Mouse (Mus musculus) lung, postnatal 4 days (tissue): ENCODE results near the gene Cmpk1.
"Not testable (repeated sequence)": the region's sequence is repeated elsewhere in the genome, so short reads cannot be mapped to it uniquely, and the experiment has no call there.

Experiments used
- DNase-seq, 2 experiments: peaks; one replicate each; pipeline ENCODE4 v3.0.0; 2021

Cmpk1 gene

DNA sequence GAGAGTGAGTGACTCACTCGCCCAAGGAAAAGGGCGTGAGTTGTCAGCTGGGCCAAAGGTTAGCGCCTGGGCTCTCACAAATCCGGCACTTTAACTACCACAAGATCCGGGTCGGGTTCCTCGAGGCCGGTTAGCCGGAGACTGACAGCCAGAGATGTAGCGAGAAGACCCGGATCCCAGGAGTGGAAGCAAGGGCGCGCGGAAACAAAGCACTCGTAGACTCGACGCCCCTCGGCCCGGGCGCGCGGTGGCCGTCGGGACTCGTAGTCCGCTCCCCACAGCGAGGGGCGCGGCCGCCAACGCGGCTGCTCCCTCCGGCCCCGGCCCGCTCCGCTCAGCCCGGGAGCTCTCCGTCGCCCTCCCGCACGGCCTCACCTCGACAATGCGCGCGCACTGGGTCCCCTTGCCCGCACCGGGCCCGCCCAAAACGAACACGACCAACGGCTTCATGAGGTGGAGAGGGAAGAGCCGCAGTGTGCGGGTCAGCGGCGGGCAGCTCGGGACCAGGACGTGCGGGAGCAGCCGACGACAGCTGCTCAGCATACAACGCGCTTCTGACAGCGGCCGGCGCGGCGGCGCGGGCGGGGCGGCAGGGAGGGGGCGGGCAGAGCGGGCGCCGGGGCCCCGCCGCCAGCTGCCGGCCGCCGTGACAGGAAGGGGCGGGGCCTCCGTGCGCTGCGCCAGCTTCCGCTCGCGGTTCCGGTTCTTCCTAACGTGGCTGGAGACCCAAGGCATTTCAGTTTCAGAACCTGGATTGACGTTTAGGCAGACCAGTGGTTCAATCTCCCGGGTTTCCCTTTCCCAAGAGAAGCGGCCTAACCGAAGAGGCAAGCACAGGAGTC is at the start of gene Cmpk1:
Cmpk1 (minus strand) TSS at position 651 of the 842 bp plus-strand sequence.
- peak; percentile 90 to 92 for DNase-seq

DNA sequence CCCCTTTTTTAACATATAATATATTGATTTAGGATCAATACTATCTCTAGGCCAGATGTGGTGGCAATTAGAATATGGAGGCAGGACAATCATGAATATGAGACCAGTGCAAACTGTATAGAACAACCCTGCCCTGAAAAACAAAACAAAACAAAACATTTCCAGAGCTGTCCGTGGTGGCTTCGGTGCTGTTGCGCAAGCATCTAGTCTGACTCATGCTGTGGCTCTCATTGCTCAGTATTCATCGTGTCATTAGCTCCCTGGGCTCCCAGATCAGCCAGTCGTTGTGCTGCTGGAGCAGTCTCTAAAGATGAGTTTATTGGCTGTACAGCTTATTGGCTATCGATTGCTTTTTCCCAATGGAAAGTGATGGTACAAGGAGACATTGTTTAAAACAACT is 48.0 kb upstream of the Cmpk1 start:
- DNase-seq = no peak

DNA sequence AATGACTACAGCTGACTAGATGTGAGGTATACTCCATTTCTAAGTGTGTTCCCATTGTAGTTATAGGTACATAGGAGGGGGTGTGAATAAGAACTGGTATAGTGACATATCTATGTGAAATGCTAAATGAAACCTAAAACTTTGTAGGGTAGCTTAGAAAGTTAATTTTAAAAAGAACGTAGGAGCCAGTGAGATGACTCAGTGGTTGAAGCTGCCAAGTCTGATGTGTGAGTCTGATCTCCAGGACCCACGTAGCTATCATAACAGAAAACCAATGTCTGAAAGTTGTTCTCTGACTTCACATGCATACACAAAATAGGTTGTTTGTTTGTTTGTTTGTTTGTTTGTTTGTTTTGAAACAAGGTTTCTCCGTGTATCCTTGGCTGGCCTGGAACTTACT is 33.0 kb upstream of the Cmpk1 start:
- DNase-seq = no peak

DNA sequence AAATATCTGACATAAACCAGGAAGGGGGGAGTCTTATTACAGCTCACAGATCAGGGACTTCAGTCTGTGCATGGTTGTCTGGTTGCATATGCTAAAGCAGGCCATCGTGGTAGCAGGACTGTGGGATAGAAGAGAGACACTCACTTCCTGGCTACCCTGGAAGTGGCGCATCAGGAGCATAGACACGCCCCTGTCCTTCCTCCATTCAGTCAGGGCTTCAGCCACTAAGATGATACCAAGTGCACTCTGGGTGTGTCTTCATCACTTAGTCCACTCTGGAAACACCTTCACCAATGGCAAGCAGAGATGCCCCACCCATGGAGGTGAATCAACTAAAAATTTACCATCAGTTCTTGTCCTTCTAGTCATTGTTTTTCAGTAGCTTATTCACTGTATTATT is 27.2 kb upstream of the Cmpk1 start:
- no peak for DNase-seq

DNA sequence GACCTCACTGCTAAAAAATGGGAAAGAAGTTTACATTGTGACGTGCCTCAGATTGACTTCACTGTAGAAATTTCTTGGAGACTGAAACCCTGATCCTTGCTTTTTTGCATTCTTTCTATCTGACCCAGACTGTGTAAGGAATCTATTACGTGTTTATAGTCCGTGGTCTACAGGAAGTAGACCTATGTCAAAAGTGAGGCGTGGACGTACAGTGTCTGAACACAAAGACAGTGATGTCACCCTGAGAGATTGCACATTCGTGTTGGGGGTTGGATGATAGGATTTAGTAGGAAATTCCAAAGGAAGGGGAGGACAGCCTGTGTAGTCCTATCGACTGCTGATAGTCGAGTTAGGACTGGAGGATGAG is 13.4 kb upstream of the Cmpk1 start:
- DNase-seq = no peak

DNA sequence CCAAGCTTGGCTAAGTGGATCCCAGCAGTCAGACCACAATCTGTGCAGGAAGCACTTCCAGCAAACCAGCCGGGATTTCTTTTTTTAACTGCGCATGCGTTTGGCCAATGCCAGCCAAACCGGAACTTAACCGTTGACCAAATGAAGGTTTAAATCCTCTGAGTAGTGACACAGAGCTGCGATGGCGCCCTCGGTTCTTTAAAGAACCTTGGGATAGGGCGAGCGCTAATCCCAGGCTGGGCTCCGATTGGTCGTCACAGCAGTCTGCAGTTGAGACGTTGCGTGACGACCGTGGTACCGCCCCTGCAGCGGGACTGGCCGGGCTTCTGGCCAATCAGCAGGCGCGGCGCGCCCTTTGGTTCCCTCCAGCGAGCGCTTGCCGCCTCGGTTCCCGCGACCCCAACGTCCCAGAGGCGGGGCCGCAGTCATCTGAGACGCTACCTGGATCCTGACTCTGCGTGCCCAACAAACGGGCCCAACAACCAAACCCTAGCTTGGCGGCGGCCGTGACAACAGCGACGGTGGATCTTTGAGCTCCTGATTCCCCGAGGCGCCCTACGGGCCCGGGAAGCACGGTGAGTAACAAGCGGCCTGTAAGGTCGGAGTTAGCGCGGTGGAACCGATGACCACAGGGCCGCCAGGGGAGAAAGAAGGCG is 12.9 kb upstream of the Cmpk1 start, which contains the start of gene Stil:
Stil (plus strand) TSS at position 387 of the 656 bp plus-strand sequence.
- peak; percentile 97 to 98 for DNase-seq

DNA sequence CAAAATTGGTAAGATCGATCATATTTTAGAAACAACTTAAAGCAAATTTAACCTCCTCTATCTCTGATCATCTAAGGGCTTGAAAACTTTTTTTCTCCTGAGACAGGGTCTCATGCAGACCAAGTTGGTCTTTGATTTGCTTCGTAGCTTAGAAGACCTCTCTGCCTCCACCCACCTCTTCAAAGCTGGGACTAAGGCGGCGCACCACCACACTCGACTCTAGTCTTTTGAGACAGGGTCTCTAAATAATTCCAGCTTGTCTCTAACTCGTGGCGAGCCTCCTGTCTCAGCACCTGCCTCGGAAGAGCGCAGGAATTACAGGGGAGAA is 12.4 kb upstream of the Cmpk1 start:
- DNase-seq = no peak

DNA sequence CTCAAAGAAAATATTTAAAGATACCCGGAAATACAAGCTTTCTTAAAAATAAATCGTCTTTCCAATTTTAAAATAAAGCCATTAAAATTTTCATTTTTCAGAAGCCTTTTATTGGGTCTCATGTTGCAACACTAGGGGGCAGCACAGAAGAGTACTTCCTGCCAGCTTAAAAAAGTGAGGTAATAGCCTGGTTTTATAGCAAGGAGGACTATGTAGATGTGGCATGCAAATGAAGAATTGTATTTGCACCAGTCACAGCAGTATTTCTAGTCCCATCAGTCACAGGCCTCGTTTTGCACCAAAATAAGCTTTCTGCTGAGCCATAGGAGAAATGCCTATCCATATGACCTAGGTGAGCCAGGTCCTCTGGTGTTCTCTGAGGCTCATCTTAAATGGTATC is 10.0 kb upstream of the Cmpk1 start:
- DNase-seq = peak in 1 of 2 experiments; percentile 39

DNA sequence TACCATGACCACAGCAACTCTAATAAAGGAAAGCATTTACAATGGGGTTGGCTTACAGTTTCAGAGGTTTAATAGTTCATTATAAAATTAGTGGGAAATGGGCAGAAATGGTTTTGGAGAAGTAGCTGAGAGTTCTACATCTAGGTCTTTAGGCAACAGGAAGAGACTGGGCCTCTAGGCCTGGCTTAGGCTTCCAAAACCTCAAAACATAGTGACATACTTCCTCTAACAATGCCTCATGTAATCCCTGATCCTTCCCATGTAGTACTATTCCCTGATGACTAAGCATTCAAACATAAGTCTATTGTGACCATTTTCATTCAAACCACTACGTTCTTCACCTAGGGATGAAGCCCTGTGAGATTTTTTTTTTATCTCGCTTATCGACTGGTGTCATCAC is 7.2 kb upstream of the Cmpk1 start:
- DNase-seq = no peak

DNA sequence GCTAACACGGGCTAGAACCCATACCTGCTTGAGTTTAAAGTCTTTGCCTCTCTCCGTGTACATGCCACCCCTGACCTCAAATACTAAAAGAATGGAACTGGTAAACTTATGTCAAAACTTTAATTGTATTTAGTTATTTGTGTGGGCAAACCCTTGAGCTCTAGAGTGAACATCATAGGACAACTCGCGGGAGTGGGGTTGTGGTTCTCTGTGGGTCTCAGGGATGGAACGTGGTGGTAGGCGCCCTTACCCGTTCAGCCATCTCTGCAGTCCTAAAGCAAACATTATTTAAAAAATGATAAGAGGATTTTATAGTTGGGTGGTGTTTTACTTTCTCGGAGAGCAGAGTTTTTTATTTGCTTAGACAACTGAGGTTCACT is 840 bp downstream of the Cmpk1 start:
- peak in 1 of 2 experiments; percentile 9 for DNase-seq

DNA sequence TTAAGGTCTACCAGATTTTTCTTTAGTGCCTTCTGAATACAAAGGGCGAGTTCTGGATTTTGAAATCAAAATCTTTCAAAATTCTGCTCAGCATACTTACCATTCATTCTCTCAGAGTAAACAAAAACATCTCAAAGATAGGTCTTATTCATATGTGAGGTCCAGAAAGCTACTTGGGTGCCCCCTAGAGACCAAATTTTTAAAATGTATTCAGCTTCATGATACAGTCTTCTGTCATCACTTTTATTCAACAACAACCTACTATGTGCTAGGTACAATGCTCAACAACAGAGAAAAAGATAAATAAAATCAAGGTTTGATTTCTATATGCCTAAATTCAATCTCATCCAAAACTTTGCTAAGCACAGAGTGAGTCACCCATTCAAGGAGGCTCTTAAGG is 4.0 kb downstream of the Cmpk1 start:
- no peak for DNase-seq

DNA sequence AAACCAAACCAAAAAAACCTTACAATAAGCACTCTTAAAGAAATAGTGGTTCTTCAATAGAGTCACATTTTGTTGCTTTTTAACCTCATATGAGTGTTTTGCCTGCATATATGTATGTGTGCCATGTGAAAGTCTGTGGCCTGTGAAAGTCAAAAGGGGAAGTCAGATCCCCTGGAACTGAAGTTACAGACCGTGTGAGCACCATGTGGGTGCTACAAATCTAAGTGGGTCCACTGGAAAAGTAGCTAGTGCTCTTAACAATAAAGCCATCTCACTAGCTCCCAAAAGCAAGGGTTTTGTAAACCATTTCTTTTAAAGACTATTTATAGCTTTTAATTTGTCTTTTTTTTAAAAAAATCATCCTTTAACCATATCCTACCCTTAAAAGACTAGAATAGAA is 4.4 kb downstream of the Cmpk1 start:
- DNase-seq = no peak

DNA sequence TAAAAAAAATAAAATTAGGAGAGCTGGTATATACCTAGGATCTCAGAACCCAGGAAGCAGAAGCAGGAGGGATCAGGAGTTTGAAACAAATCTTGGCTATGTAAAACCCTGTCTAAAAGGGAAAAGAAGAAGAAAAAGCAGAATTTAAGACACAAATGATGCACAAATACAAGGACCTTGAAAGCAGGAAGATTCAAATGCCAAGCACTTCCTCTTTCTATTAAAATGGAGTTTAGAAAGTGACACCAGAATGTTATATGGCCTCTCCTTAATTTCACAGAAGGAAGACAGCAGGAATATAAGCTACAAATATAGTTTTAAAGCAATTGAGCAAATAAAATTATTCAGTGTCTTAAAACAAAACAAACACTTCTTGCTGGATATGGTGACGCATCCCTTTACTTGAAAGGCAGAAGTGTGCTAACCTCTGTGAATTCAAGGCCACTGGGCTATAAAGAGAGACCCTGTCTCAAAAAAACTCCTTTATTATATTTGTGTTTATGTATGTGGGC is 13.8 kb downstream of the Cmpk1 start:
- DNase-seq = no peak

DNA sequence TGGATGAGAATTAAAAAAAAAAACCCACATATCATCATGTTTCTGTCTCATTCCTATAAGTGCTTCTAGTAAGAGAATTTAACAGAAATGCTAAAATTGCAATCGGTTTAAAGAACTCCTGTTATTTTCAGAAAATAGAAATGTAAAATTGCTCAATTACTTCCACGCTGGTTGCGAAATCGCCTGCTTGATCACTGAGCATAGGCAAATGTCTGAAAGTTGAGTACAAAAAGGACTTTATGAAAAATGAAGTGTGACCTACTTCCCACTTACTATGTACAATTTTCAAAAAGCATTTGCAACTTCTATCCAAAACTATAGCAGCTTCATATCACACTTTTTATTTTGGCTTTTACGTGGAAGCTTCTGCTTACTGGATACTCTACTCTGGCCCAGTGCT is 16.3 kb downstream of the Cmpk1 start:
- no peak for DNase-seq

DNA sequence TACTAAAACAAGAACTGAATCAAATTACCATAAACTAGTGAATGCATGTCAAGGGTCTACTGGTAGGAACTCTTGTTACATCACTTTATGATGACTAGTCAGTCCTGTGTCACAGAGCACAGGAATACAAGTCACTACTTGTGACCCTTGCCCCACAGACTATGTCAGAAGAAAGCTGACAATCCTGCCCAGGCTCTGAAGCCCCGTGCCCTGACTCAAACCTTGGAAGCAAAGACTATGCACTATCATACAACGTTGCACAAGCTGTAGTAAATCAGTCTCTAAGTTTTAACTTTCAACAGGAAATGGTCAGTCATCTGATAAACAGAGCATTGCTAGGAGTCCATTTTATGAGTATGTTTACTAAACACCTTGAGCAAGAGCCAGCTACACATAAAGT is 26.2 kb downstream of the Cmpk1 start:
- DNase-seq = not testable (repeated sequence)

DNA sequence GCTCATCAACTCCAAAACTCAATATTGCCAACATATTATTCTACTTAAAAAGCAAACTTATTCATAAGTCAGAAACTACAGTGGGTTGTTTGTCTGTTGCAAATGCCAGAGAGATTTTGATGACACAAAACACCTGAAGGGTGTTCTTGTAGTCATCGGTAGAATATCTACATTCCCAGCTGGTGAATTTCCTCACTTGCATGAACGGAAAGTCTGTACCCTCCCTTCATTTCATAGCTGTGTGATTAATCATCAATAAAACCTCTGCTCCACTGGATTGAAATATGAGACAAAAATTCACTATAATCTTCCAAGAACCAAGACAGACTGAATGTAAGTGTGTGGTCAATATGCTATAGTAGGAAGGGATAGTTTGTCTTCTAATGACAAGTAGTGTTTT is 27.5 kb downstream of the Cmpk1 start:
- no peak for DNase-seq

DNA sequence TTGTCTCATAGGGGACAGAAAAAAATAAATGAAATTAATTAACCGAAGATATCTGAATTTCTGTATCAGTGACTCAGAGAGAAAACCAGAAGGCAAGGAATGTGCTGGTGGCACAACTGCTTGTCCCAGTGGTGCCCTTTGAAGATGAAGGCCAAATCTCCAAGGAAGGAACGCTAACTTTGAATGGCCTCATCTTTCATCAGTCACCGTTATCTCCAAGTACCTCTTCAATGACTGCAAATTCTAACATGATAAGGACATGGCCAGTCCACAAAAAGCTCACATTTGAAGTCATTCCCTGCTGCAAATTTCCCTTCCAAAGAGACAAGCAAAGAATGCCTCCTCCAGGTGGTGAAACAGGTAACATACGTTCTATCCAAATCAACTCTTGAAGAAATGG is 28.3 kb downstream of the Cmpk1 start:
- DNase-seq = no peak

DNA sequence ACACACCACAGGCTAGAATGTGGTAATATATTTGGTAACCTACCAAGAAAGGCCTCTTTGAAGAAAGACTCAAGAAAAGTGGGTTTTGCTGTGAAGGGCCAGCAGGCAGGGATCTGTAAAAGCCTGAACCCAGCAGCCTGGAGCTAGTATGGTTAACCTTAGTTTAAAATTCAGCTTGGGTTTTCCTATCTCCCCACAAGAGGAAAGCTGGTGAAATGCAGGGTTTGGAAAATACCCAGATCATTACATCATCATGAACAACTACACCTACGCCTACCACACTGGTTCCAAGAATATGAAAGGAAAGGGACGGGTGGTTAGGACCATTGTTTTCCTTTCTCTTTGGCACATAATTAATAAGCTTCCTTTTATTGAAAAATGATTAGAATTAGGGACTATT is 28.8 kb downstream of the Cmpk1 start:
- no peak for DNase-seq

DNA sequence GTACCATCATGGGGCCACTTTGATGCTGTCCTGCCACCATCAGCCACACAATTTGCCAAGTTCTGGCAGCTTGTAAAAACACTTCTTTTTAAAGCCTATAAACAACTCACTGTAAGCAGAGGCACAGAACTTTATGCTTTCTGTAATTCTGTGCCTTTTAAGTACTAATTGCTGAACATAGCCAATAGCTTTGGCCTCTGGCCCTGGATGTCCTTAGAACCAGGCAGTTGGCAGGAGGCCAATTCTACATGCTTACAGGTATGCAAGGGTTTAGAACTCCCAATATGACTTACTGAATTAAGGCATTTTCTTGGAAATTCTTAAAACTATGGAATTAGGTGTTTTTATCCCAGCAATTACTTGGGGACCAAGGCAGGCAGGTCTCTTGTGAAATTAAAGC is 29.6 kb downstream of the Cmpk1 start:
- no peak for DNase-seq

DNA sequence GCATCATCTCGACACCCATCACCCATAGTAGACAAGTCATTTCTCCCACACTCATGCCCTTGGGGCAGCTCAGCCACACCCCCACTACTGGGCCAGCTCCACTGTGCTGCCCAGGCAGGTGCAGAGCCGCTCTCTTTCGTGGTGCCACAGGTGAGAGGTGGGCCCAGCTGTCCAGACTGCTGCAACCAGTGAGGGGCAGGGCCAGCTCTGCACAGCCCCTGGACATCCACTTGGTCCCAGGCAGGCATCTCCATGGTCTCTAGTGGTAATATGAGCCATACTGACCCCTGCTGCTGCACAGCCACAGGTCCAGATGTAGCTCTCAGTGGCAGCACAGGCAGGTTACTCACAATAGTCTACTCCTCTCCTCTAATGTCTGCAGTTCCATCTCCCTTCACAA is 33.9 kb downstream of the Cmpk1 start:
- no peak for DNase-seq

DNA sequence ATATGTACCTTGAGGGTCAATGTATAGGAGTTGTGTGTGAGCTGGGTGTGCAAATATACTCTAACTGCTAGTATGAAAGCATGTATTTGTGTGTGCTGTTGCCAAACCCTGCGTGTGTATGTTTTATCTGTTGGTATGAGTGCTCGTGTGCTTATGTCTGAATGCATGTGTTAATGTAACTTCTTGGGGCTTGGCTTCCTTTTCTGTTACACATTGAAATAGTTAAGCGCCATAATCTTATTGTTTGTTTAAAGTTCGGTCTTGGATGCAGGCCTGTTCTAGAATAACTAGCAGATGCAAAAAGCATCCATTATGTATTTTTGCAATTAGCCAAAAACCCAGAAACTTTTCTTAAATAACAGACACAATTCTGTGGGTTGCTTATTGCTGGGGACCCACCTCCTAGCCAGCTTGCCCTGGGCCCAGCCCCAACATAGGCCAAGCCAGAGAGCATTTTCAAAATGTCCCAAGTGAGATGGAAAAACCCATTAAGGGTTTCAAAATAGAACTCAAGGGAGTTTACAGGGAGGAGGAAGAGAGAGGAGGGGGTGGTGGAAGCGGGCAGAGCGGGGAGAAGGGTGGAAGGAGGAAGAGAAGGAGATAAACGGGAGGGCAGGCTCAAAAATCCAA is 39.1 kb downstream of the Cmpk1 start:
- no peak for DNase-seq

DNA sequence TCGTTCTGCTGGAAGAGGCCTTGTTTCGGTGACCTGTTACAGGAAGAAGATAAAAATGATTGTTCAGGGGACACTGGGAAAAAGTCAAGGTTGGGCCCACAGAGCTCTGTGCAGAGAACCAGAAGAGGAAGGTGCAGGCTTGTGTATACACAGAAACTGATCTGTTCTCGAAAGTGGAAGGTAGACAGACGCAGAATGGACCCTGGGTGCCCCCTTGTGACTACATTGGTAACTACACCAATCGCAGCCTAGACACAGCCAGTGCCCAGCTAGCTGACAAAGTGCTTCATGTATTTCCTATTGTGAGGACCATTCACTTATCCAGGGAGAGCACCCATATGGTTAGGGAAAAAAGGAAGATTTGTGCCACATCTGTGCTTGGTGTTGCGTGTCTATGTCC is 39.6 kb downstream of the Cmpk1 start:
- DNase-seq = peak; percentile 73 to 83

DNA sequence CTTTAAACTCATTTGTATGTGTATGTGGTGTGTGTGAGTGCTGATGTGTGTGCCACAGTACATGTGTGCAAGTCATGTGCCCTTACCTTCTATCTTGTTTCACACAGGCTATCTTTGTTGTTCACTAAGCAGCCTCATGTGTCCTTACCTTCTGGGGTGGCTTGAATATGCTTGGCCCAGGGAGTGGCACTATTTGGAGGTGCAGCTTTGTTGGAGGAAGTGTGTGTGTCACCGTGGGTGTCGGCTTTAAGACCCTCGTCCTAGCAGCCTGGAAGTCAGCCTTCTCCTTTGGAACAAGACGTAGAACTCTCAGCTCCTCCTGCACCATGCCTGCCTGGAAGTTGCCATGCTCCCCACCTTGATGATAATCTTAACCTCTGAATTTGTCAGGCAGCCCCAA is 40.6 kb downstream of the Cmpk1 start:
- no peak for DNase-seq

DNA sequence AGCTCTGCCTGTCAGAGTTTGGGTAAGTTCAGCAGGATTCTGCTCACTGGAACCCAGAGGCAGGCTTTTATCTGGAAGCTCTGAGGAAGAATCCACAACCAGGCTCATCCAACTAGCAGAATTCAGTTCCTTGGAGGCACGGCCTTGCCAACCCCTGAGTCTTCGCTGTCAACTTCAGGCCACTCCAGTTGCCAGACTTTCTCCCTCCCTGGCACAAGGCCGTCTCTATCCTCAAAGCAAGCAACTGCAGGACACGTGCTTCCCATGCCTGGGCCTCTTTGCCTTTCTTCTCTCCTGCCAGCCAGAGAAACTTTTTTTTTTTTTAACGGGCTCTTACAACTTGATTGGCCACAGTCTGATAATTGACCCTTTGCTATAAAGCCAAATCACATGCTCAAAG is 42.0 kb downstream of the Cmpk1 start:
- no peak for DNase-seq
